Mouse (Mus musculus): ENCODE results near the gene Tepsin. TPM values are rescaled to one million over a fixed set of nuclear protein-coding genes. Genes with fewer than 3 reads are reported as not detected.

The Tepsin gene
- polyA plus RNA-seq (2015; fragmentation: Nextera tagmentation; extraction: Ambion mirVana) = 19.2 and 21.2 TPM in 2 replicates

- peak; percentile 97 for ATAC-seq (ENCODE audit: insufficient read depth, low FRiP score)
- under 1% methylated on average over 77 of the region's 77 CpGs for WGBS
These were observed at the start of gene Tepsin, which contains the start of gene Ndufaf8 for GRCm38 (mm10) chr11:120098588-120099511. TSS of gene Tepsin (minus strand) at chr11:120098731. TSS of gene Ndufaf8 (plus strand) at chr11:120098928.

GRCm38 (mm10) chr11:120143708-120144497, 45.4 kb upstream of the Tepsin start:
- no peak overlapping the region for H3K4me3 ChIP-seq (replicated peaks; ENCODE audit: low read length)
- no peaks in the 10 kb centered on the region for H3K27me3 ChIP-seq (ENCODE audit: control insufficient read depth, insufficient read depth, low read length)
- peaks cover 3% of the 10 kb centered on the region; the same call in 1 of the 2 replicates for H3K36me3 ChIP-seq (ENCODE audit: control insufficient read depth, insufficient read depth, low read length)
- 66% methylated on average over 13 of the region's 13 CpGs for WGBS
- no peak for ATAC-seq (ENCODE audit: insufficient read depth, low FRiP score)
- H3K27ac ChIP-seq (ENCODE audit: low read length) = peak overlapping the region; percentile 36
- H3K9ac ChIP-seq (ENCODE audit: low read length) = no peak overlapping the region; the same call in 1 of the 2 replicates
- H3K4me2 ChIP-seq (ENCODE audit: low read depth, low read length) = no peak overlapping the region
- peaks cover 17% of the 10 kb centered on the region for H3K4me1 ChIP-seq (ENCODE audit: control insufficient read depth, insufficient read depth, low read length)
- no peaks in the 10 kb centered on the region for H3K9me3 ChIP-seq (replicated peaks; ENCODE audit: control insufficient read depth, low read length)

More at GRCm38 (mm10) chr11:120098588-120099511, at the start of gene Tepsin, which contains the start of gene Ndufaf8:
- peaks cover 5% of the 10 kb centered on the region; the same call in 1 of the 2 replicates for H3K36me3 ChIP-seq (ENCODE audit: control insufficient read depth, insufficient read depth, low read length)
- peaks cover 16% of the 10 kb centered on the region for H3K4me1 ChIP-seq (ENCODE audit: control insufficient read depth, insufficient read depth, low read length)
- peak within 1 kb of the TSS; percentile 84 for H3K4me3 ChIP-seq (replicated peaks; ENCODE audit: low read length)
- H3K9ac ChIP-seq (ENCODE audit: low read length) = peak within 1 kb of the TSS; percentile 93
- H3K27ac ChIP-seq (ENCODE audit: low read length) = peak within 1 kb of the TSS; percentile 97
- H3K27me3 ChIP-seq (ENCODE audit: control insufficient read depth, insufficient read depth, low read length) = no peaks in the 10 kb centered on the region
- H3K4me2 ChIP-seq (ENCODE audit: low read depth, low read length) = peak within 1 kb of the TSS; percentile 82
- no peaks in the 10 kb centered on the region for H3K9me3 ChIP-seq (replicated peaks; ENCODE audit: control insufficient read depth, low read length)

GRCm38 (mm10) chr11:120142601-120143051, 44.1 kb upstream of the Tepsin start:
- Histone ChIP-seq H3K27ac (ENCODE audit: low read length) (peak overlapping the region; percentile 67; the same call in 1 of the 2 replicates), H3K9ac (ENCODE audit: low read length) (no peak overlapping the region), H3K4me2 (ENCODE audit: low read depth, low read length) (no peak overlapping the region), H3K27me3 (ENCODE audit: control insufficient read depth, insufficient read depth, low read length) (no peaks in the 10 kb centered on the region), H3K36me3 (ENCODE audit: control insufficient read depth, insufficient read depth, low read length) (peaks cover 3% of the 10 kb centered on the region; the same call in 1 of the 2 replicates), H3K4me1 (ENCODE audit: control insufficient read depth, insufficient read depth, low read length) (peaks cover 21% of the 10 kb centered on the region), H3K4me3 (replicated peaks; ENCODE audit: low read length) (no peak overlapping the region), H3K9me3 (replicated peaks; ENCODE audit: control insufficient read depth, low read length) (no peaks in the 10 kb centered on the region)
- ATAC-seq (ENCODE audit: insufficient read depth, low FRiP score) = peak; percentile 72; the same call in 1 of the 2 replicates
- 57% methylated on average over 3 of the region's 3 CpGs for WGBS

GRCm38 (mm10) chr11:120140255-120140654, 41.7 kb upstream of the Tepsin start:
- peaks cover 3% of the 10 kb centered on the region; the same call in 1 of the 2 replicates for H3K36me3 ChIP-seq (ENCODE audit: control insufficient read depth, insufficient read depth, low read length)
- no peak overlapping the region for H3K4me2 ChIP-seq (ENCODE audit: low read depth, low read length)
- peaks cover 42% of the 10 kb centered on the region for H3K4me1 ChIP-seq (ENCODE audit: control insufficient read depth, insufficient read depth, low read length)
- ATAC-seq (ENCODE audit: insufficient read depth, low FRiP score) = no peak
- no peak overlapping the region for H3K9ac ChIP-seq (ENCODE audit: low read length)
- H3K9me3 ChIP-seq (replicated peaks; ENCODE audit: control insufficient read depth, low read length) = no peaks in the 10 kb centered on the region
- H3K4me3 ChIP-seq (replicated peaks; ENCODE audit: low read length) = no peak overlapping the region
- H3K27me3 ChIP-seq (ENCODE audit: control insufficient read depth, insufficient read depth, low read length) = no peaks in the 10 kb centered on the region
- 73% methylated on average over 6 of the region's 6 CpGs for WGBS
- no peak overlapping the region for H3K27ac ChIP-seq (ENCODE audit: low read length)

- Histone ChIP-seq H3K4me1 (ENCODE audit: control insufficient read depth, insufficient read depth, low read length) (peaks cover 39% of the 10 kb centered on the region), H3K36me3 (ENCODE audit: control insufficient read depth, insufficient read depth, low read length) (peaks cover 3% of the 10 kb centered on the region; the same call in 1 of the 2 replicates), H3K9me3 (replicated peaks; ENCODE audit: control insufficient read depth, low read length) (no peaks in the 10 kb centered on the region), H3K27ac (ENCODE audit: low read length) (no peak overlapping the region), H3K4me2 (ENCODE audit: low read depth, low read length) (no peak overlapping the region), H3K4me3 (replicated peaks; ENCODE audit: low read length) (no peak overlapping the region), H3K27me3 (ENCODE audit: control insufficient read depth, insufficient read depth, low read length) (no peaks in the 10 kb centered on the region), H3K9ac (ENCODE audit: low read length) (no peak overlapping the region)
- ATAC-seq (ENCODE audit: insufficient read depth, low FRiP score) = no peak
- WGBS = 76% methylated on average over 10 of the region's 10 CpGs
These were observed 40.8 kb upstream of the Tepsin start for GRCm38 (mm10) chr11:120139309-120139731.

GRCm38 (mm10) chr11:120137625-120138004, 39.1 kb upstream of the Tepsin start:
- ATAC-seq (ENCODE audit: insufficient read depth, low FRiP score) = peak; percentile 35; the same call in 1 of the 2 replicates
- H3K9ac ChIP-seq (ENCODE audit: low read length) = 0 out of 2 replicates have a peak overlapping the region, but pooled peaks have one; percentile 20
- H3K4me3 ChIP-seq (replicated peaks; ENCODE audit: low read length) = no peak overlapping the region
- peak overlapping the region; percentile 72 for H3K27ac ChIP-seq (ENCODE audit: low read length)
- peaks cover 33% of the 10 kb centered on the region for H3K4me1 ChIP-seq (ENCODE audit: control insufficient read depth, insufficient read depth, low read length)
- peaks cover 3% of the 10 kb centered on the region; the same call in 1 of the 2 replicates for H3K36me3 ChIP-seq (ENCODE audit: control insufficient read depth, insufficient read depth, low read length)
- no peaks in the 10 kb centered on the region for H3K27me3 ChIP-seq (ENCODE audit: control insufficient read depth, insufficient read depth, low read length)
- H3K9me3 ChIP-seq (replicated peaks; ENCODE audit: control insufficient read depth, low read length) = no peaks in the 10 kb centered on the region
- H3K4me2 ChIP-seq (ENCODE audit: low read depth, low read length) = 0 out of 2 replicates have a peak overlapping the region, but pooled peaks have one; percentile 42
- 35% methylated on average over 5 of the region's 5 CpGs for WGBS

- whole genome bisulfite sequencing = 53% methylated on average over 23 of the region's 23 CpGs
- Histone ChIP-seq H3K9me3 (replicated peaks; ENCODE audit: control insufficient read depth, low read length) (no peaks in the 10 kb centered on the region), H3K9ac (ENCODE audit: low read length) (peak overlapping the region; percentile 29), H3K4me1 (ENCODE audit: control insufficient read depth, insufficient read depth, low read length) (peaks cover 33% of the 10 kb centered on the region), H3K27me3 (ENCODE audit: control insufficient read depth, insufficient read depth, low read length) (no peaks in the 10 kb centered on the region), H3K27ac (ENCODE audit: low read length) (peak overlapping the region; percentile 72), H3K4me3 (replicated peaks; ENCODE audit: low read length) (no peak overlapping the region), H3K4me2 (ENCODE audit: low read depth, low read length) (peak overlapping the region; percentile 42), H3K36me3 (ENCODE audit: control insufficient read depth, insufficient read depth, low read length) (peaks cover 3% of the 10 kb centered on the region; the same call in 1 of the 2 replicates)
- peak; percentile 87 for ATAC-seq (ENCODE audit: insufficient read depth, low FRiP score)
These were observed 38.5 kb upstream of the Tepsin start for GRCm38 (mm10) chr11:120136796-120137624.

- 66% methylated on average over 8 of the region's 8 CpGs for WGBS
- ATAC-seq (ENCODE audit: insufficient read depth, low FRiP score) = no peak; the same call in 1 of the 2 replicates
- H3K36me3 ChIP-seq (ENCODE audit: control insufficient read depth, insufficient read depth, low read length) = peaks cover 3% of the 10 kb centered on the region; the same call in 1 of the 2 replicates
- no peak overlapping the region for H3K4me3 ChIP-seq (replicated peaks; ENCODE audit: low read length)
- H3K27me3 ChIP-seq (ENCODE audit: control insufficient read depth, insufficient read depth, low read length) = no peaks in the 10 kb centered on the region
- H3K9me3 ChIP-seq (replicated peaks; ENCODE audit: control insufficient read depth, low read length) = no peaks in the 10 kb centered on the region
- H3K4me1 ChIP-seq (ENCODE audit: control insufficient read depth, insufficient read depth, low read length) = peaks cover 33% of the 10 kb centered on the region
- H3K27ac ChIP-seq (ENCODE audit: low read length) = peak overlapping the region; percentile 58
- peak overlapping the region; percentile 2; the same call in 1 of the 2 replicates for H3K9ac ChIP-seq (ENCODE audit: low read length)
- no peak overlapping the region for H3K4me2 ChIP-seq (ENCODE audit: low read depth, low read length)
These were observed 37.7 kb upstream of the Tepsin start for GRCm38 (mm10) chr11:120136195-120136594.

Data from stomach, embryonic 16.5 days (tissue).